Mouse (Mus musculus) kidney, postnatal 0 days (tissue): ENCODE results near the gene Slc25a42. TPM values are rescaled to one million over a fixed set of nuclear protein-coding genes. Genes with fewer than 3 reads are reported as not detected.
"Not testable (repeated sequence)": the region's sequence is repeated elsewhere in the genome, so short reads cannot be mapped to it uniquely, and the experiment has no call there.

Experiments
- ATAC-seq: fragments of 200-750 bp; cut with Nextera tagmentation; replicated peaks from 2 replicates; pipeline ENCODE4 v1.8.0; 2017; ENCODE audit warnings: low read depth, moderate number of reproducible peaks, moderate TSS enrichment, moderate library complexity; ENCODE audit not compliant: low FRiP score
- DNase-seq: peaks from one replicate; pipeline ENCODE4 v3.0.0-alpha.2; 2016; ENCODE audit warnings: low spot score
- H3K27ac ChIP-seq: fragments of 300-500 bp; sonication (generic); 2 replicates; pipeline ENCODE4 v1.5.1; 2014; ENCODE audit warnings: mild to moderate bottlenecking
- H3K27me3 ChIP-seq: fragments of 300-500 bp; sonication (generic); 2 replicates; pipeline ENCODE4 v1.6.1; 2014; ENCODE audit warnings: low read length, mixed read lengths; ENCODE audit not compliant: insufficient read depth
- H3K36me3 ChIP-seq: fragments of 300-500 bp; sonication (generic); 2 replicates; pipeline ENCODE4 v1.6.1; 2014; ENCODE audit warnings: low read length, mixed read lengths; ENCODE audit not compliant: insufficient read depth
- H3K4me1 ChIP-seq: fragments of 300-500 bp; sonication (generic); replicated peaks from 2 replicates; pipeline ENCODE4 v1.6.1; 2014; ENCODE audit warnings: antibody characterized with exemption, low read length, mixed read lengths; ENCODE audit not compliant: insufficient read depth
- H3K4me2 ChIP-seq: fragments of 300-500 bp; sonication (generic); 2 replicates; pipeline ENCODE4 v1.6.1; 2014; ENCODE audit warnings: mild to moderate bottlenecking, low read length, moderate library complexity, mixed read lengths
- H3K4me3 ChIP-seq: fragments of 300-500 bp; sonication (generic); replicated peaks from 2 replicates; pipeline ENCODE4 v1.5.1; 2014; ENCODE audit warnings: low read depth, low read length
- H3K9ac ChIP-seq: fragments of 300-500 bp; sonication (generic); 2 replicates; pipeline ENCODE4 v1.6.1; 2014; ENCODE audit warnings: low read depth, low read length
- H3K9me3 ChIP-seq: fragments of 300-500 bp; sonication (generic); replicated peaks from 2 replicates; pipeline ENCODE4 v1.6.1; 2016; ENCODE audit warnings: low read length, inconsistent platforms, mixed read lengths
- CTCF ChIP-seq: IDR thresholded peaks from 2 replicates; pipeline ENCODE4 v1.5.1; 2016; ENCODE audit warnings: antibody characterized with exemption, low read depth, mild to moderate bottlenecking, moderate library complexity
- WGBS: fragments of 180-500 bp; shearing (Covaris S2); extraction: QIAGEN DNeasy Blood & Tissue Kit; methylation state at CpG from one replicate; pipeline ENCODE4 v1.1.7; 2014; 5-methylcytosine and 5-hydroxymethylcytosine counted together
- polyA plus RNA-seq: library from polyadenylated mRNA; unstranded; fragments of >200 nt; fragmentation: Nextera tagmentation; extraction: Ambion mirVana; gene quantifications from 2 replicates; pipeline ENCODE4 v1.2.1, GENCODE M21; 2015

The Slc25a42 gene
- polyA plus RNA-seq, 1 experiment from 2014 or later = 5.6 TPM

DNA sequence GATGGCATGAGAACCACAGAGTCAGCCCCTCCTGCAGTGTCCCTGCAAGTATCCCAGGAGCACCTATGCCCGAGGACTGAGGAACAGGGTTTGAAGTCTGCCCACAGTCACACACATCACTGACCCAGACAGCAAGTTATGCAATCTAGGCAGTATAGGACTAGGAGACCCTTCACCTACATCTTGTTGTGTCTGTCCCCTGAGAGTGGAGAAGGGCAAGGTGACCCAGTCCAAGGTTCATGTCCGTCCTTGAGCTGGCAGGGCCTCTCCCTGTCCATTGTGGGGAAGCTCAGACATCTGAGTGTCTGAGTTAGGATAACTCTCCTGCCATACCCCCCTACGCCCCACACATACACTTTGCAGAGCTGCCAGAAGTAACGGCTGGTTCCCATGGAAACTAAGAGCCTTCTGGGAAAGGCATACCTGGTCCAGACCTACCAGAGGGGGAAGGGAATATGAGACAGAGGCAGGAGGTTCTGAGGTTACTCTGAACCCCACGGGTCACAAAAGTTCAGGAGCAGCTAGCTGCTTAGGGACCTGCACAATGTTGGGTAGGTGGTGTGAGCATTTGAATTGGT is 7.1 kb upstream of the Slc25a42 start:
- Histone ChIP-seq H3K9me3 (no peaks in the 10 kb centered on the region), H3K4me3 (no peak overlapping the region), H3K27ac (no peak overlapping the region), H3K4me2 (no peak overlapping the region), H3K4me1 (no peaks in the 10 kb centered on the region), H3K27me3 (no peaks in the 10 kb centered on the region), H3K36me3 (peaks cover 5% of the 10 kb centered on the region; the same call in 1 of the 2 replicates), H3K9ac (no peak overlapping the region)
- WGBS = 55% methylated on average over 5 of the region's 5 CpGs
- ATAC-seq = peak; percentile 47; the same call in 1 of the 2 replicates
- no peak for TF ChIP-seq CTCF
- no peak for DNase-seq

- no peak overlapping the region for H3K4me2 ChIP-seq
- no peaks in the 10 kb centered on the region for H3K27me3 ChIP-seq
- H3K9ac ChIP-seq = no peak overlapping the region
- no peak overlapping the region for H3K4me3 ChIP-seq
- H3K36me3 ChIP-seq = no peaks in the 10 kb centered on the region
- H3K9me3 ChIP-seq = no peaks in the 10 kb centered on the region
- no peak overlapping the region for H3K27ac ChIP-seq
- no peak for TF ChIP-seq CTCF
- no peak for ATAC-seq
- H3K4me1 ChIP-seq = no peaks in the 10 kb centered on the region
- no peak for DNase-seq
Measured at GRCm38 (mm10) chr8:70217441-70217840, 5.3 kb upstream of the Slc25a42 start.

GRCm38 (mm10) chr8:70216566-70216965 is 4.5 kb upstream of the Slc25a42 start:
- DNase-seq (no peak), ATAC-seq (no peak)
- no peaks in the 10 kb centered on the region for H3K36me3 ChIP-seq

DNA sequence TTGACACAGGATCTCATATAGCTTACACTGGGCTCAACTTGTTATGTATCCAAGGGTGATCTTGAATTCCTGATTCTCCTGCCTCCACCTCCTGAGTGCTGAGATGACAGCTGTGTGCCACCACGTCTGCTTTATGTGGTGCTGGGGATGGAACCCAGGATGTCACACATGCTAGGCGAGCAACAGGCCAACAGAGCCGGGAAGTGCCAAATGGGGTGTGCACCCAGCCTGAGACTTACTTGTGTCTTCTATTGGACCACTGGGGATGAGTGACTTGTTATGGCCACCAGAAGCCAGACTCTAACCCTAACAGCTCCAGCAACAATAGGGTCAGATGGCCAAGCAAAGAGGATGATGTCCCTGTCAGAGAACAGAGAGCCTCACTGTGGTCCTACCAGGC is 4.1 kb upstream of the Slc25a42 start:
- 80% methylated on average over 3 of the region's 3 CpGs for WGBS
- H3K9me3 ChIP-seq, H3K4me1 ChIP-seq, H3K27me3 ChIP-seq, ATAC-seq, H3K4me2 ChIP-seq, DNase-seq, H3K9ac ChIP-seq, H3K4me3 ChIP-seq, H3K27ac ChIP-seq, H3K36me3 ChIP-seq: not testable (repeated sequence)

More at GRCm38 (mm10) chr8:70216566-70216965, 4.5 kb upstream of the Slc25a42 start:
- Histone ChIP-seq H3K4me1 (peaks cover 2% of the 10 kb centered on the region), H3K4me2 (no peak overlapping the region), H3K27ac (no peak overlapping the region), H3K9me3 (no peaks in the 10 kb centered on the region), H3K9ac (no peak overlapping the region), H3K27me3 (no peaks in the 10 kb centered on the region), H3K4me3 (no peak overlapping the region)
- no peak for TF ChIP-seq CTCF
- whole genome bisulfite sequencing = 64% methylated on average over 1 of the region's 1 CpGs

DNA sequence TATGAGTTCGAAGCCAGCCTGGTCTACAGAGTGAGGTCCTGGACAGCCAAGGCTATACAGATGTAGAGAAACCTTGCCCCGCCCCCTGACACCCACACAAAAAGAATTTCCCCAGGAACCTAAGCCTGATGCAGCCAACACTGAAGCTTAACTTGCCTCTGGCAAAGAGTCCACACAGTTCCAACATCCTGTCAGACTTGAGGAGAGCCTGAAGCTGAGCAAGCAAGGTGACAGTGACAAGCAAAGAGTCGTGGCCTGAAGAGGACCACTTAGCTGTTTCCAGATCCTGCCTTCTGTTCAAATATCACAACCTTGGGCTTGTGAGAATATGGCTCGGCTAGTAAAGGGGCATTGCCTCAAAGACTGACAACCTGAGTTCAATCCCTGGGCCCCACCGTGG is 3.0 kb upstream of the Slc25a42 start:
- Histone ChIP-seq H3K27me3 (no peaks in the 10 kb centered on the region), H3K36me3 (no peaks in the 10 kb centered on the region), H3K9me3 (no peaks in the 10 kb centered on the region), H3K4me3 (no peak overlapping the region), H3K4me1 (peaks cover 5% of the 10 kb centered on the region), H3K9ac (no peak overlapping the region), H3K4me2 (no peak overlapping the region), H3K27ac (no peak overlapping the region)
- DNase-seq (no peak), ATAC-seq (no peak)
- TF ChIP-seq CTCF = no peak
- 75% methylated on average over 5 of the region's 5 CpGs for WGBS

GRCm38 (mm10) chr8:70214411-70214810 is 2.3 kb upstream of the Slc25a42 start:
- Histone ChIP-seq H3K4me2 (no peak overlapping the region), H3K9ac (no peak overlapping the region), H3K9me3 (no peaks in the 10 kb centered on the region), H3K4me1 (peaks cover 5% of the 10 kb centered on the region), H3K4me3 (no peak overlapping the region), H3K27ac (no peak overlapping the region), H3K36me3 (no peaks in the 10 kb centered on the region), H3K27me3 (no peaks in the 10 kb centered on the region)
- ATAC-seq (no peak), DNase-seq (no peak)
- no peak for TF ChIP-seq CTCF
- 63% methylated on average over 3 of the region's 3 CpGs for WGBS

GRCm38 (mm10) chr8:70211726-70212111 is 386 bp downstream of the Slc25a42 start:
- no peak for ATAC-seq
- peak overlapping the region; percentile 62 for H3K4me3 ChIP-seq
- TF ChIP-seq CTCF = no peak
- WGBS = under 1% methylated on average over 31 of the region's 31 CpGs
- H3K27ac ChIP-seq = peak overlapping the region; percentile 81
- no peaks in the 10 kb centered on the region for H3K9me3 ChIP-seq
- H3K27me3 ChIP-seq = no peaks in the 10 kb centered on the region
- peaks cover 5% of the 10 kb centered on the region for H3K4me1 ChIP-seq
- H3K9ac ChIP-seq = peak overlapping the region; percentile 58
- no peaks in the 10 kb centered on the region for H3K36me3 ChIP-seq
- peak overlapping the region; percentile 98 for H3K4me2 ChIP-seq
- no peak for DNase-seq
